Mouse (Mus musculus): ENCODE results near the gene Akap6.

- no peak for TF ChIP-seq CTCF (IDR thresholded peaks at IDR 0.05; ENCODE audit: low read depth)
- TF ChIP-seq EP300 (IDR thresholded peaks at IDR 0.05; ENCODE audit: low read depth) = no peak
Measured at GRCm38 (mm10) chr12:52671943-52672342, 27.2 kb upstream of the Akap6 start.
